13 mouse cellular contexts compared by ENCODE assay signal in genomic region chr7:139158956-139159355, GRCm38 (mm10). TPM values are rescaled to one million over a fixed set of nuclear protein-coding genes. Genes with fewer than 3 reads are reported as not detected.
DNase-seq lines count a peak whose midpoint lies in the region; ATAC-seq lines count a peak whose summit lies in the region.
"Had no signal": no experiment of that assay in that cellular context is flagged by ENCODE, and none has a peak within 500 bp of the region (broad histone marks: within the 10 kb centered on the region; RNA-seq: fewer than 3 reads in every experiment).

No protein-coding gene starts in this region.

- H3K4me3 ChIP-seq in midbrain, embryonic 11.5 days (ENCODE audit: low read depth, low read length) = no peak overlapping the region
- H3K4me3 ChIP-seq: gastrocnemius, adult 2 months had no signal

- 47% methylated on average over 5 of the region's 5 CpGs for WGBS in midbrain, embryonic 11.5 days

- peaks cover 5% of the 10 kb centered on the region for H3K4me1 ChIP-seq in midbrain, embryonic 11.5 days (ENCODE audit: control insufficient read depth, insufficient read depth, low read length)

- DNase-seq in cerebellum, postnatal 10 days = peak; percentile 64
- DNase-seq in cerebellum, adult 8-10 months = no peak
- DNase-seq in left cerebral cortex, postnatal 10 days (ENCODE audit: extremely low spot score in 1 of 2, low spot score in 2 of 2) = peak; percentile 32 to 68
- DNase-seq in left cerebral cortex, adult 11 months (ENCODE audit: low spot score) = no peak
- no peak for DNase-seq in midbrain, embryonic 11.5 days (ENCODE audit: low spot score, missing footprints)
- DNase-seq in right cerebral cortex, postnatal 36 days (ENCODE audit: low spot score in 2 of 2) = peak; percentile 24 to 43
- no peak for DNase-seq in urinary bladder, postnatal 36 days (ENCODE audit: low spot score in 2 of 2)
- no peak for DNase-seq in kidney, postnatal 36 days
- DNase-seq: gastrocnemius, adult 2 months; kidney, postnatal 4 days; lung, postnatal 14 days had no signal

- no peak overlapping the region for H3K4me2 ChIP-seq in midbrain, embryonic 11.5 days
- H3K4me2 ChIP-seq: heart, embryonic 11.5 days had no signal

- no peaks in the 10 kb centered on the region for H3K36me3 ChIP-seq in midbrain, embryonic 11.5 days (ENCODE audit: control insufficient read depth, insufficient read depth, low read length)
- H3K36me3 ChIP-seq: G1E had no signal

- ATAC-seq in midbrain, embryonic 11.5 days (ENCODE audit: low FRiP score) = peak; percentile 22; the same call in 1 of the 2 replicates

- H3K27me3 ChIP-seq in midbrain, embryonic 11.5 days (ENCODE audit: control insufficient read depth, insufficient read depth, low read length) = no peaks in the 10 kb centered on the region

- no peaks in the 10 kb centered on the region for H3K9me3 ChIP-seq in midbrain, embryonic 11.5 days (ENCODE audit: control insufficient read depth, low read length)

- no peak overlapping the region for H3K27ac ChIP-seq in midbrain, embryonic 11.5 days (ENCODE audit: low read depth, low read length)
- H3K27ac ChIP-seq: gastrocnemius, adult 2 months had no signal

- H3K9ac ChIP-seq in midbrain, embryonic 11.5 days (ENCODE audit: low read length) = no peak overlapping the region

- intact Hi-C loops in left cerebral cortex, postnatal 10 days (cut with DNase I) = no loop called here

RNA-seq across cellular contexts. Expression of gene Lrrc27, which starts 53.8 kb away (rescaled TPM):
- total RNA-seq in left cerebral cortex, postnatal 10 days (2021) = 1 to 10 TPM; 4.6 to 5.0 TPM
- polyA plus RNA-seq in midbrain, embryonic 11.5 days (2014; fragmentation: Nextera tagmentation; extraction: Ambion mirVana) = 6.8 and 9.8 TPM in 2 replicates
- polyA plus RNA-seq: G1E had no signal

RNA-seq across cellular contexts. Expression of gene Stk32c, which starts 54.2 kb away (rescaled TPM):
- total RNA-seq in left cerebral cortex, postnatal 10 days (2021) = 100 to 1,000 TPM in 1 of 2 experiments, 10 to 100 TPM in 1; 95.7 to 101 TPM
- 0.33 and 0.63 TPM in 2 replicates for polyA plus RNA-seq in midbrain, embryonic 11.5 days (2014; fragmentation: Nextera tagmentation; extraction: Ambion mirVana)
- total RNA-seq: G1E had no signal
- polyA plus RNA-seq: G1E; heart, embryonic 11.5 days had no signal

Comparison
In these comparisons a context has a peak if more than half of its experiments do, and no peak if none do; other contexts are left out.
1. DNase-seq: peak in cerebellum, postnatal 10 days (2 of 2), left cerebral cortex, postnatal 10 days (2 of 2) and right cerebral cortex, postnatal 36 days (2 of 2); none in cerebellum, adult 8-10 months (single experiment), left cerebral cortex, adult 11 months (single experiment), midbrain, embryonic 11.5 days (single experiment), urinary bladder, postnatal 36 days (0 of 2) and kidney, postnatal 36 days (0 of 2).